Mouse (Mus musculus) right cerebral cortex, postnatal 25 days (tissue): ENCODE data around the gene Mtpn.

ENCODE experiments used
- DNase-seq: peaks from one replicate; pipeline ENCODE4 v3.0.0; 2022

The Mtpn gene

GRCm38 (mm10) chr6:35539304-35540009 is at the start of gene Mtpn:
Mtpn (minus strand) TSS chr6:35539888.
- DNase-seq = peak; percentile 97

DNA sequence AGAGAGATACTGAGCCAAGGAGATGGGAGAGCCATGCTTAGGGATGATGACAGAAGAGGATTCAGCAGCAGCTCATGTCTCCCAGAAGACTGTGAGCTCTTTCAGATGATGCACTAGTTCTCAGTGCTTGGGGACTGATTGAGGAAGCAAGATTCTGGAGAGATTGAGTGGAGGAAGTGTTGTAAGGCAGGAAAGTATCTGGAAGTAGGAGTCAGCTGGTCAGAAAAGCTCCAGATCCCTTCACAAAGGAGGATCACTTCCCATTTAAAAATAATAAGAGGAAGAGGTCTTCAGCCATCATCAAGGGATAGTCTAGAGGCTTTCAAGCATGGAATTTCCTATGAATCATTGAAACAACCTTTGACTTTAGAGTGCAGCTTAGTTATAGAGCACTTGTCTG is 29.0 kb upstream of the Mtpn start:
- DNase-seq = no peak

DNA sequence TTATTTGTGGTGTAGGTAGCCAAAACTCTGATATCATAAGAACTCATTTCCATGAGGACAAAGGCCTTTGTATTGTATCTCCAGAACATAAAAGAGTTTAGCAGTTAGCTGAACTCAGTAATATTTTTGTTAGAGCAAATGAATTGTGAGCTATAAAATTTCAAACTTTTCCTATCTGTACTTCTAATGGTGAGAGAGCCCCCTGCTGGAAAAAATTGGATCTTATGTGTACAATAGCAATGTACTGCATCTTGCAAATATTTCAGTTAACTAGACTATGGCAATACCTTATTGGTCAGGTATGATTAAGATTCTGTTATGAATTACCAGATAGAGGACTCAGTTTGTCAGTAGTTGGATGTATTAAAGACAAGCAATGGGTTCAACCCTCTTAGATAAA is 28.1 kb upstream of the Mtpn start:
- DNase-seq = no peak

GRCm38 (mm10) chr6:35559950-35560349 is 20.3 kb upstream of the Mtpn start:
- DNase-seq = no peak

- no peak for DNase-seq
Observed at GRCm38 (mm10) chr6:35544352-35544751, 4.7 kb upstream of the Mtpn start.

DNA sequence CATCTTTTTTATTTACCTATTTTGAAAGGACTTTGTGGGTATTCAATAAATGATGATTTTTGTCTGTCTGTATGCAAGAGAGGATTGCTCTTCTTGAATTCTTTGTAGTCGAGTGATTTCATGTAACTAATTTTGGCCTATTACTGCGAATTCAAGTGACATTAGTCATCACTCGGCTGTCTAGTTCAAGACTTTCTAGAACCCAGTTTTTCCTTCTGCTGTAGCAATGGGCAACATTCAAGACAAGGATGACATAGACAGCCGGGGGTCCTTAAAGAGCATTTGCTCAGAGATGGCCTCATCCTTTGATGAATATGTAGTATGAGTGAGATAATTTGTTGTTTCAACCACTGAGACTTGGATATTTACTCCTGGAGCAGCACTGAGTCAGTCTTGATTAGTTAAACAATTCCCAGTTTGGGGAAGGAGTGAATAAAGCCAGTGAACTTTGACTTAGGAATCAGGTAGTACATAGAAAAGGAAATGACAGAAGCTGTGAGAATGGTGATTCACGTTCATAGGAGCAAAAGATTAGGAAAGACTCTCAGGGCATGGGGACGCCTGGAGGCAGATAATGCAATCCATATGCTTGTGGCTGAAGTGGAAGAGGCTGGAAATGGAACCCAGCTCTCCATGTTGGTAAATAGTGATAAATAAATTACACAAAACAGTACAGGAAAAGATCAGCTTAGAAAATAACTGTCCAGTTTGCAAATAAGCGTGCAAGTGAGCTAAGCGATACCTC is 3.1 kb upstream of the Mtpn start:
- DNase-seq = no peak

- no peak for DNase-seq
Observed at GRCm38 (mm10) chr6:35540377-35540776, 689 bp upstream of the Mtpn start.

DNA sequence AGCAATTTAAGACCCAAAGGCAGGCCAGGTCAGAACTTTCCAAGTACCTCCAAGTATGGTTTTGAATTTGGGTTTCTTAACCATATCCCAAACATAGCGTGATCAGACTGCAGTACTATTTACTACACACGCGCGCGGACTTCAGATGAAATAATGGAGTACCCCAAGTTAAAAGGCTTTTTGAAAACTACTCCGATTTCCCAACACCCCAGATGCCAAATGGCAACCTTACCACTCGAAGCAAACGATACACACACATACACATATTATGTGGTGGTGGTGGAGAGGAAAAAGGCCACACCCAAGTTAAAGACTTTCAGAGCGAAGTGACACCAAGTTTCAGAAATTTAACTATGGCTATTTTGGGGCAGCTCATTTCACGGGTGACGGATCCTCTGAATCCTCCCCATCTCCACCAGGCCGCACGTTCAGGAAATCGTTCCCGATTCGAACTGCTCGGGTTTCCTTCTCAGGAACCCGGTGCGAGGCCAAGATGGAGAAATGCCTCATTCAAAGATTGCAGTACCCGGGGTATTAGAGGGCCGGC is 858 bp downstream of the Mtpn start:
- DNase-seq = no peak

DNA sequence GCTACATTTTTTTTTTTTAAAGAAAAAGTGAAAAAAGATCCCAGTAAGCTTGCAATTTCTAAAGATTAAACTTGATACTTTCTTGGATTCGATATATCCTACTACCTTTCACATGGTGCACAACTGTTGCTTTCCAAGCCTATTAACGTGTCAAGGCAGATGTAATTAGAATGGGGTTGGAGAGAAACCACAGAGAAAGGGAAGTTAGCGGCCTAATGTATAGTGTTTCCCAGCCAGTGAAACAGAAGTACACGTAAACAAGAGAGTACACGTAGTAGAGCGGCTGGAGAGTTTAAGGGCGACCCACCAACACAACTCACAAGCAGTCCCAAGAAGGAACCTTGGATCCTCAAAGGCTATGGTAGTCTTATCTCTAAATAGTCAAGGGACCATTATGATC is 3.7 kb downstream of the Mtpn start:
- no peak for DNase-seq

GRCm38 (mm10) chr6:35513362-35513761 is 26.3 kb downstream of the Mtpn start:
- no peak for DNase-seq

DNA sequence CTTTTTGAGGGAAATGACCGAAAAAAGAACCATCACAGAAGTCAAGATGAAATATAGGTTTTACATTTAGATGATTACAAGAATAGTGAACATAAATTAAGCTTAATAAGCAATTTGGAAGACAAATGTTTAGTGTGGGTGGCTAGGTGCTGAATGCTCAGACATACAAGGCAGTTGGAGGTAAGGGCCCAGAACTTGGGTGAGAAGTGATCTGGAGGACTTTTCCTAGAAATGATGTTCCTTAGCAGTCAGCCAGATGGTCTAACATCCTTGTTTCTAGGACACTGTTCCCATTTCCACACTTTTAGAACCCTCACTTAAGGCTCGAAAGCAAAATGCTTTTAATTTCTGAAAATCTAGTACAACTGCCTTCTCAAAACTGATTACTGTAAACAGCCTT is 34.9 kb downstream of the Mtpn start:
- no peak for DNase-seq

DNA sequence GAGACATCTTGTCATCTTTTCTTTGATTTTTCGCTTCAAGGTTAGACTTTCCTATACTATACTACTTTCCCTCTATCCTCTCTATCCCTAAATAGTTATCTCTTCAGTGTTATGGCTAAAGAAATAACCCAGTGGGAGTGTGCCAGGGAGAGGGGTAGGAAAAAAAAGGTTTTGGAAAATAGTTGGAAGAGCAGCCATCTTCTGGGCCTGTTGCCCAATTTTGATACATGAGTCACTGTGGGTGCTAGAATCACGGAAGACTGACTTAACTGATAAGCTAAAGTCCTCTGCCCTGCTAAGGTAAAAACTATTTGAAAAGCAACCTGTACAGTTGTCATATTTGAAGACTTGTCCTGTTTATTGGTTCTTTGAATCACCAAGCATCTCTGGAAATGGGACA is 36.8 kb downstream of the Mtpn start:
- no peak for DNase-seq

- no peak for DNase-seq
Observed at GRCm38 (mm10) chr6:35499978-35500667, 39.6 kb downstream of the Mtpn start.

DNA sequence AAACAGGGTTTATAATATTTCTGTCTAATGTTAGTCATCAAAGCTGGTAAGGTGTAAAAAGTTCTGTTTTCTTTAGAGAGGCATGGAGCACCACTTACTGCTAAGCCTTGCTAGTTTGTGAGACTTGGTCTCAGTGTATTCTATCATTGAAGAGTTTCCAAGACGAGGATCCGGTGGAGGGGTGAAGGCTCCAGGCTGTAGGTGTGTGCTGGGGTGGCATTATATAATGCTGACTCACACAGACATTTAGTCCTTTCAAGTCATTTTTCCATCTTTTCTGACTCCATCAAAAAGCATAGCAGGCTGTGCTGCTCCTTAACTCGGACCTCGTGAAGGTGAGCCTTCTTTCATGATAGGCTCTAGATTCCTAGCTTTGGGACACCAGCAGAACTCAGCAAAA is 42.3 kb downstream of the Mtpn start:
- DNase-seq = no peak

- no peak for DNase-seq
Observed at GRCm38 (mm10) chr6:35493851-35494250, 45.8 kb downstream of the Mtpn start.

- no peak for DNase-seq
Observed at GRCm38 (mm10) chr6:35479651-35480335, 59.9 kb downstream of the Mtpn start.

GRCm38 (mm10) chr6:35476830-35477229 is 62.9 kb downstream of the Mtpn start:
- no peak for DNase-seq

DNA sequence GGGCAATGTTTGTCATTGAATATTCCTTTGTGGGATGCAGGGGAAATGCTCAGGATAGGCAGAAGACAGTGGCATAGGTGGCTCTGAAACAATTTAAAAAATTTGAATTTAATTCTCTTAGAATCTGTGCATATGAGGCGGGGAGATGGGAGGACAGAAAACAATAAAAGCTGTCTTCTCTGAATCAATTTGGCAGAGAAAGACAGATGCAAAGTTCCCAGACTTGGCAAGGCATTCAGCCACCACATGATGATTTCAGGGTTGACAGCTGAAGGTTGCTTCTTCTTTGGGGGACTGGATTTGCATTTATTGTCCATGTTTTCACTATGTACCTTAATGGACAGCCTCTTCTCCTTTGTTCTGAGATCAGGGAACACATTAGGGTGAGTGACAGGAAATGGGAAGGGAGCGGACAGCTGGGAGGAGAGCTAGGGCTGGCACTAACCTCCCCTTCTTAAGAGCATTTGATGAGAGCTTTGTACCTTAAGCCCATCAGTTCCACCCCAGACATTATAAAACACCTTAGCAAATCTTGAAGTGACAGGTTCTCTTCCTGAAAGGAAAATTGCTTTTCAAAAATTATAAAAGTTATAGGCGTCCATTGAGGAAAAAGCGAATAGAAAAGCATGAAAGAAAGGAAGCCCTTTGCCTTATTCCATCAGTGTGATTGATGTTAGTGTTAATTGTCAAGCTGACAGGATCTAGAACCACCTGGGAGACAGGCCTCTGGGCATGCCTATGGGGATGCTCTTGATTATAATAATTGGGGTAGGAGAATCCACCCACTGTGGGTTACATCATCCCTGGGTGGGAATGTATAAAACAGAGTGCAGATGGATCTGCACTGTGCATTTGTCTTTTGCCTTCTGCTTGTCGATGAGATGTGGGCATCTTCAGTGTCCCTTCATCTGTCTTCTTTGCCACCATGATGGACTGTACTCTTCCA is 76.0 kb downstream of the Mtpn start:
- DNase-seq = no peak

DNA sequence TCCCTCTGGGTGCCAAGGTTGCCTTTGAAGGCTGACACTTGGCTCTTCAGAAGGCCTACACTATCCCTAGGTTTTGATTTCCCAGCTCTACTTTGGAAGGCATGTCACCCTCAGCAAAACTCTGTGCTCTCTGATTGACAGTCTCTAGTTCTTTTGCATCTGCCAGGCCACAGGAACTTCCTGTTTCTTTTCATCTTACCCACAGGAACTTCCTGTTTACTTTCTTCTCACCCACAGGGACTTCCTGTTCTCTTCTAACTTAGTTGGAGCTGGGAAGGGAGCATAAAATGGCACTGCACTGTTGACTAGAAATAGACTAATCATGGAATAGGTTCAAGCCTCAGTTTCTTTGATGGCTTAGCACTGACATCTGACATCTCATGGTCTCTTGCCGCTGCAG is 77.2 kb downstream of the Mtpn start:
- DNase-seq = no peak
